Mouse (Mus musculus): ENCODE measurements around the gene Arid1b.

The Arid1b gene

GRCm38 (mm10) chr17:5190367-5190766, 196.2 kb downstream of the Arid1b start:
- DNase-seq (ENCODE audit: low spot score) = no peak

GRCm38 (mm10) chr17:5194157-5194916, 200.2 kb downstream of the Arid1b start:
- DNase-seq (ENCODE audit: low spot score) = no peak

- no peak for DNase-seq (ENCODE audit: low spot score)
Measured at GRCm38 (mm10) chr17:5195397-5195796, 201.3 kb downstream of the Arid1b start.

GRCm38 (mm10) chr17:5196005-5196404, 201.9 kb downstream of the Arid1b start:
- no peak for DNase-seq (ENCODE audit: low spot score)

- no peak for DNase-seq (ENCODE audit: low spot score)
Measured at GRCm38 (mm10) chr17:5196508-5196907, 202.4 kb downstream of the Arid1b start.

- DNase-seq (ENCODE audit: low spot score) = no peak
Measured at GRCm38 (mm10) chr17:5197083-5197482, 203.0 kb downstream of the Arid1b start.

- no peak for DNase-seq (ENCODE audit: low spot score)
Measured at GRCm38 (mm10) chr17:5197765-5198164, 203.6 kb downstream of the Arid1b start.

GRCm38 (mm10) chr17:5198252-5198651, 204.1 kb downstream of the Arid1b start:
- no peak for DNase-seq (ENCODE audit: low spot score)

GRCm38 (mm10) chr17:5198811-5199210, 204.7 kb downstream of the Arid1b start:
- no peak for DNase-seq (ENCODE audit: low spot score)

GRCm38 (mm10) chr17:5200638-5201037, 206.5 kb downstream of the Arid1b start:
- DNase-seq (ENCODE audit: low spot score) = no peak

- DNase-seq (ENCODE audit: low spot score) = no peak
Measured at GRCm38 (mm10) chr17:5201859-5202598, 207.9 kb downstream of the Arid1b start.

GRCm38 (mm10) chr17:5202756-5203155, 208.6 kb downstream of the Arid1b start:
- no peak for DNase-seq (ENCODE audit: low spot score)

- no peak for DNase-seq (ENCODE audit: low spot score)
Measured at GRCm38 (mm10) chr17:5203346-5204102, 209.4 kb downstream of the Arid1b start.

GRCm38 (mm10) chr17:5204103-5204665, 210.1 kb downstream of the Arid1b start:
- no peak for DNase-seq (ENCODE audit: low spot score)

- no peak for DNase-seq (ENCODE audit: low spot score)
Measured at GRCm38 (mm10) chr17:5205163-5205581, 211.0 kb downstream of the Arid1b start.

GRCm38 (mm10) chr17:5206731-5207130, 212.6 kb downstream of the Arid1b start:
- no peak for DNase-seq (ENCODE audit: low spot score)

GRCm38 (mm10) chr17:5207881-5208280, 213.7 kb downstream of the Arid1b start:
- DNase-seq (ENCODE audit: low spot score) = no peak

GRCm38 (mm10) chr17:5208362-5208761, 214.2 kb downstream of the Arid1b start:
- DNase-seq (ENCODE audit: low spot score) = no peak

- no peak for DNase-seq (ENCODE audit: low spot score)
Measured at GRCm38 (mm10) chr17:5209076-5209475, 214.9 kb downstream of the Arid1b start.

- no peak for DNase-seq (ENCODE audit: low spot score)
Measured at GRCm38 (mm10) chr17:5210101-5210727, 216.1 kb downstream of the Arid1b start.

GRCm38 (mm10) chr17:5210891-5211290, 216.8 kb downstream of the Arid1b start:
- DNase-seq (ENCODE audit: low spot score) = no peak

- DNase-seq (ENCODE audit: low spot score) = no peak
Measured at GRCm38 (mm10) chr17:5212166-5212565, 218.0 kb downstream of the Arid1b start.
